Mouse (Mus musculus) E14TG2a.4 (cell line): Measurements from ENCODE around the gene 4930455H04Rik.

ENCODE experiments used
- H3K27me3 ChIP-seq: 2 replicates; pipeline ENCODE4 v1.6.1; 2014; ENCODE audit warnings: low read length, control low read depth; ENCODE audit not compliant: insufficient read depth
- H3K36me3 ChIP-seq: 2 replicates; pipeline ENCODE4 v1.6.1; 2014; ENCODE audit warnings: low read length, control low read depth; ENCODE audit not compliant: insufficient read depth
- H3K4me1 ChIP-seq: replicated peaks from 2 replicates; pipeline ENCODE4 v1.6.1; 2014; ENCODE audit warnings: low read depth, low read length, control low read depth
- H3K4me3 ChIP-seq: replicated peaks from 2 replicates; pipeline ENCODE4 v1.5.1; 2014; ENCODE audit warnings: mild to moderate bottlenecking, low read length
- H3K9me3 ChIP-seq: 2 replicates; pipeline ENCODE4 v1.6.1; 2014; ENCODE audit warnings: low read length, control low read depth
- CTCF ChIP-seq: conservative IDR thresholded peaks from 2 replicates; pipeline ENCODE4 v1.5.1; 2014; ENCODE audit warnings: low read length
- NANOG ChIP-seq: IDR thresholded peaks from 2 replicates; pipeline ENCODE4 v1.6.1; 2014; ENCODE audit warnings: borderline replicate concordance, low read length, mixed read lengths
- POU5F1 ChIP-seq: IDR thresholded peaks from 2 replicates; pipeline ENCODE4 v1.6.1; 2014; ENCODE audit warnings: low read length, borderline replicate concordance

Gene 4930455H04Rik

GRCm38 (mm10) chr3:117025421-117025820 is 57.4 kb downstream of the 4930455H04Rik start:
- no peaks in the 10 kb centered on the region for H3K4me1 ChIP-seq
- H3K9me3 ChIP-seq = no peaks in the 10 kb centered on the region
- H3K27me3 ChIP-seq = no peaks in the 10 kb centered on the region
- H3K4me3 ChIP-seq = no peak overlapping the region
- no peak for TF ChIP-seq POU5F1
- TF ChIP-seq NANOG = no peak
- no peak for TF ChIP-seq CTCF
- H3K36me3 ChIP-seq = no peaks in the 10 kb centered on the region
